Mouse (Mus musculus): ENCODE results near the gene Usp8. TPM values are rescaled to one million over a fixed set of nuclear protein-coding genes. Genes with fewer than 3 reads are reported as not detected.
A peak's percentile ranks its signal among the peaks of the same experiment; 100 is the strongest.

Gene Usp8
- 10 to 100 TPM; 29.3 to 31.9 TPM for total RNA-seq (2021)
- long read RNA-seq, experiment 1, full-length matches to known transcripts, result 30 of 41 reads
- long read RNA-seq, experiment 1, partial matches to known transcripts, result 7 of 41 reads
- long read RNA-seq, experiment 1, other reads (novel, unspliced or antisense), result 4 of 41 reads
- long read RNA-seq, experiment 2, full-length matches to known transcripts, result 38 of 44 reads
- long read RNA-seq, experiment 2, partial matches to known transcripts, result 3 of 44 reads
- long read RNA-seq, experiment 2, other reads (novel, unspliced or antisense), result 3 of 44 reads

GRCm38 (mm10) chr2:126706759-126707437 lies at the start of gene Usp8:
TSS of gene Usp8 (plus strand) at chr2:126707328.
- DNase-seq, result peak; percentile 97 to 99
- intact Hi-C loops (cut with DNase I), result loop anchor here (1.0 to 2.0 kb wide), 2 partner anchors 32 to 107 kb away; no protein-coding TSS in a partner anchor

- DNase-seq, result peak in 1 of 2 experiments; percentile 24
- intact Hi-C loops (cut with DNase I), result no loop called here
These were observed 43.6 kb upstream of the Usp8 start for GRCm38 (mm10) chr2:126663481-126663880.

GRCm38 (mm10) chr2:126665984-126666383 lies 41.1 kb upstream of the Usp8 start:
- intact Hi-C loops (cut with DNase I), result loop anchor here (2.0 kb wide), 1 partner anchor 73 kb away; no protein-coding TSS in a partner anchor
- DNase-seq, result no peak

GRCm38 (mm10) chr2:126668621-126669252 lies 38.4 kb upstream of the Usp8 start:
- no peak for DNase-seq
- intact Hi-C loops (cut with DNase I), result no loop called here

- no peak for DNase-seq
- intact Hi-C loops (cut with DNase I), result loop anchor here (2.0 kb wide), 1 partner anchor 33 kb away; the partner anchor contains the start of gene Usp8
These were observed 33.5 kb upstream of the Usp8 start for GRCm38 (mm10) chr2:126673317-126674242.

- intact Hi-C loops (cut with DNase I), result loop anchor here (2.0 kb wide), 1 partner anchor 32 kb away; the partner anchor contains the start of gene Usp8
- DNase-seq, result peak; percentile 63 to 65
These were observed 32.5 kb upstream of the Usp8 start for GRCm38 (mm10) chr2:126674441-126675168.

GRCm38 (mm10) chr2:126675169-126676121 lies 31.7 kb upstream of the Usp8 start:
- intact Hi-C loops (cut with DNase I), result loop anchor here (2.0 kb wide), 1 partner anchor 31 kb away; the partner anchor contains the start of gene Usp8
- DNase-seq, result peak; percentile 89 to 90

- no peak for DNase-seq
- intact Hi-C loops (cut with DNase I), result no loop called here
These were observed 31.0 kb upstream of the Usp8 start, which contains the start of gene Gabpb1 for GRCm38 (mm10) chr2:126676122-126676515. TSS of gene Gabpb1 (minus strand) at chr2:126676337.

GRCm38 (mm10) chr2:126677366-126677765 lies 29.8 kb upstream of the Usp8 start:
- no peak for DNase-seq
- intact Hi-C loops (cut with DNase I), result no loop called here

GRCm38 (mm10) chr2:126682333-126682732 lies 24.8 kb upstream of the Usp8 start:
- DNase-seq, result peak; percentile 7 to 16
- intact Hi-C loops (cut with DNase I), result no loop called here

- intact Hi-C loops (cut with DNase I), result no loop called here
- DNase-seq, result no peak
These were observed 24.2 kb upstream of the Usp8 start for GRCm38 (mm10) chr2:126682937-126683336.

- no peak for DNase-seq
- intact Hi-C loops (cut with DNase I), result no loop called here
These were observed 15.8 kb upstream of the Usp8 start for GRCm38 (mm10) chr2:126691290-126691689.

GRCm38 (mm10) chr2:126695285-126695684 lies 11.8 kb upstream of the Usp8 start:
- no peak for DNase-seq
- intact Hi-C loops (cut with DNase I), result no loop called here

GRCm38 (mm10) chr2:126707438-126707779 lies 281 bp downstream of the Usp8 start:
- DNase-seq, result no peak
- intact Hi-C loops (cut with DNase I), result loop anchor here (1.0 to 2.0 kb wide), 2 partner anchors 33 to 107 kb away; no protein-coding TSS in a partner anchor

- DNase-seq, result no peak
- intact Hi-C loops (cut with DNase I), result no loop called here
These were observed 1.2 kb downstream of the Usp8 start for GRCm38 (mm10) chr2:126708361-126708760.

GRCm38 (mm10) chr2:126712526-126712925 lies 5.4 kb downstream of the Usp8 start:
- intact Hi-C loops (cut with DNase I), result no loop called here
- DNase-seq, result no peak

- intact Hi-C loops (cut with DNase I), result no loop called here
- no peak for DNase-seq
These were observed 5.8 kb downstream of the Usp8 start for GRCm38 (mm10) chr2:126712950-126713349.

- DNase-seq, result no peak
- intact Hi-C loops (cut with DNase I), result no loop called here
These were observed 22.1 kb downstream of the Usp8 start for GRCm38 (mm10) chr2:126729207-126729606.
